10 mouse cellular contexts compared by ENCODE assay signal in genomic region chr10:13116706-13117665, GRCm38 (mm10). TPM values are rescaled to one million over a fixed set of nuclear protein-coding genes. Genes with fewer than 3 reads are reported as not detected.
DNase-seq lines count a peak whose midpoint lies in the region; ATAC-seq lines count a peak whose summit lies in the region.
"Had no signal": no experiment of that assay in that cellular context is flagged by ENCODE, and none has a peak within 500 bp of the region (broad histone marks: within the 10 kb centered on the region; RNA-seq: fewer than 3 reads in every experiment).

No protein-coding gene starts in this region.

- no peak overlapping the region for H3K9ac ChIP-seq in kidney, embryonic 15.5 days
- no peak overlapping the region for H3K9ac ChIP-seq in embryonic facial prominence, embryonic 11.5 days (replicated peaks; ENCODE audit: low read length)
- H3K9ac ChIP-seq in hindbrain, embryonic 13.5 days, result no peak overlapping the region
- H3K9ac ChIP-seq in neural tube, embryonic 12.5 days, result no peak overlapping the region

- no peak overlapping the region for H3K4me2 ChIP-seq in kidney, embryonic 15.5 days
- no peak overlapping the region for H3K4me2 ChIP-seq in embryonic facial prominence, embryonic 11.5 days (ENCODE audit: low read depth, low read length)
- H3K4me2 ChIP-seq in hindbrain, embryonic 13.5 days, result no peak overlapping the region
- no peak overlapping the region for H3K4me2 ChIP-seq in neural tube, embryonic 12.5 days (replicated peaks)

- ATAC-seq in kidney, embryonic 15.5 days (replicated peaks; ENCODE audit: low FRiP score), result peak; percentile 60
- ATAC-seq in embryonic facial prominence, embryonic 11.5 days (replicated peaks; ENCODE audit: insufficient number of reproducible peaks, low FRiP score, low TSS enrichment, low read depth), result peak; percentile 67
- ATAC-seq in hindbrain, embryonic 13.5 days (ENCODE audit: low FRiP score), result peak; percentile 60
- peak; percentile 86 for ATAC-seq in neural tube, embryonic 12.5 days (ENCODE audit: low FRiP score, low read depth)

- H3K4me3 ChIP-seq in kidney, embryonic 15.5 days (replicated peaks), result no peak overlapping the region
- no peak overlapping the region for H3K4me3 ChIP-seq in embryonic facial prominence, embryonic 11.5 days (ENCODE audit: low read depth, low read length)
- no peak overlapping the region for H3K4me3 ChIP-seq in hindbrain, embryonic 13.5 days
- H3K4me3 ChIP-seq in neural tube, embryonic 12.5 days, result no peak overlapping the region

- no peaks in the 10 kb centered on the region for H3K9me3 ChIP-seq in kidney, embryonic 15.5 days (replicated peaks)
- H3K9me3 ChIP-seq in embryonic facial prominence, embryonic 11.5 days (replicated peaks; ENCODE audit: control insufficient read depth, low read length), result no peaks in the 10 kb centered on the region
- H3K9me3 ChIP-seq in hindbrain, embryonic 13.5 days, result no peaks in the 10 kb centered on the region
- H3K9me3 ChIP-seq in neural tube, embryonic 12.5 days, result no peaks in the 10 kb centered on the region

- peaks cover 35% of the 10 kb centered on the region for H3K4me1 ChIP-seq in kidney, embryonic 15.5 days
- no peaks in the 10 kb centered on the region for H3K4me1 ChIP-seq in embryonic facial prominence, embryonic 11.5 days (ENCODE audit: control insufficient read depth, insufficient read depth, low read length)
- H3K4me1 ChIP-seq in hindbrain, embryonic 13.5 days (replicated peaks), result peaks cover 36% of the 10 kb centered on the region
- H3K4me1 ChIP-seq in neural tube, embryonic 12.5 days, result peaks cover 57% of the 10 kb centered on the region

- DNase-seq in kidney, postnatal 25 days, result no peak
- DNase-seq in embryonic facial prominence, embryonic 11.5 days (ENCODE audit: low spot score), result peak; percentile 62
- DNase-seq in layer of hippocampus, adult 11-12 months (ENCODE audit: low spot score), result no peak
- no peak for DNase-seq in urinary bladder, postnatal 36 days (ENCODE audit: low spot score in 2 of 2)
- no peak for DNase-seq in adrenal gland, adult 2 months
- DNase-seq: right cerebral cortex, postnatal 4 days had no signal

- no peaks in the 10 kb centered on the region; the same call in 1 of the 2 replicates for H3K36me3 ChIP-seq in kidney, embryonic 15.5 days
- no peaks in the 10 kb centered on the region for H3K36me3 ChIP-seq in embryonic facial prominence, embryonic 11.5 days (replicated peaks; ENCODE audit: control insufficient read depth, insufficient read depth, low read depth, low read length)
- H3K36me3 ChIP-seq in hindbrain, embryonic 13.5 days, result no peaks in the 10 kb centered on the region
- no peaks in the 10 kb centered on the region for H3K36me3 ChIP-seq in neural tube, embryonic 12.5 days

- no peaks in the 10 kb centered on the region for H3K27me3 ChIP-seq in kidney, embryonic 15.5 days
- no peaks in the 10 kb centered on the region for H3K27me3 ChIP-seq in embryonic facial prominence, embryonic 11.5 days (ENCODE audit: control insufficient read depth, insufficient read depth, low read length)
- no peaks in the 10 kb centered on the region for H3K27me3 ChIP-seq in hindbrain, embryonic 13.5 days
- H3K27me3 ChIP-seq in neural tube, embryonic 12.5 days (replicated peaks), result no peaks in the 10 kb centered on the region
- H3K27me3 ChIP-seq: CH12.LX had no signal

- 0 out of 2 replicates have a peak overlapping the region, but pooled peaks have one; percentile 2 for H3K27ac ChIP-seq in kidney, embryonic 15.5 days
- H3K27ac ChIP-seq in embryonic facial prominence, embryonic 11.5 days (replicated peaks; ENCODE audit: low read depth, low read length), result no peak overlapping the region
- no peak overlapping the region for H3K27ac ChIP-seq in hindbrain, embryonic 13.5 days
- no peak overlapping the region for H3K27ac ChIP-seq in neural tube, embryonic 12.5 days

- 60% methylated on average over 9 of the region's 9 CpGs for WGBS in kidney, embryonic 15.5 days
- WGBS in embryonic facial prominence, embryonic 11.5 days, result 36% methylated on average over 9 of the region's 9 CpGs
- 23% methylated on average over 9 of the region's 9 CpGs for WGBS in hindbrain, embryonic 13.5 days
- WGBS in neural tube, embryonic 12.5 days, result 24% methylated on average over 9 of the region's 9 CpGs

RNA-seq across cellular contexts. Expression of gene Plagl1, which starts 56.7 kb away (rescaled TPM):
- polyA plus RNA-seq in kidney, embryonic 15.5 days (2015; fragmentation: Nextera tagmentation; extraction: Ambion mirVana), result 99.2 and 114 TPM in 2 replicates
- 136 and 141 TPM in 2 replicates for polyA plus RNA-seq in embryonic facial prominence, embryonic 11.5 days (2014; fragmentation: Nextera tagmentation; extraction: Ambion mirVana)
- 32.3 and 34.2 TPM in 2 replicates for polyA plus RNA-seq in hindbrain, embryonic 13.5 days (2015; fragmentation: Nextera tagmentation; extraction: Ambion mirVana)
- 72.0 and 83.7 TPM in 2 replicates for polyA plus RNA-seq in neural tube, embryonic 12.5 days (2016; fragmentation: Nextera tagmentation; extraction: Ambion mirVana)
- total RNA-seq in adrenal gland, adult 2 months (2021), result 10 to 100 TPM in 1 of 2 experiments, 1 to 10 TPM in 1; 6.4 to 15.7 TPM
- polyA plus RNA-seq in adrenal gland, adult 2 months (2012; rRNA removed), result 5.9 and 6.0 TPM in 2 replicates
